ENCODE assay signal across 10 mouse cellular contexts in the genomic region with DNA sequence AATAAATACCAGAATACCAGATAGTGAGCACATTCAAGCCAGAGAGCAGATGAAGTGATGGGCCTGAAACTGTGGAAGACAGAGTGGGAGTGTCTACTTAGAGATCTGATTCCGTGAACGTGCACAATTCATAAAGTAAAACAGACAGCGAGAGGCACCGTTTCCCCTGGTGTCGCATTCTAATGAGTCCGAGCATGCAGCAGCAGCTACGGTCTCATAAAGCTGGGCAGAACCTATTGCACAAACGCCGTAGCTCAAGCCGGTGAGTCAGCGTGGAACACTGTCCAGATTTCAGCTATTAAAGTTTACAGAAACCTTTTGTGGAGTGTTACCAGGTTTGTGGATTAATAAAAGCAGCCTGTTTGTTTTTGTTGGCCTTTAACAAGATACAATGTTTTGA. TPM values are rescaled to one million over a fixed set of nuclear protein-coding genes. Genes with fewer than 3 reads are reported as not detected.
DNase-seq lines count a peak whose midpoint lies in the region; ATAC-seq lines count a peak whose summit lies in the region.
"Had no signal": no experiment of that assay in that cellular context is flagged by ENCODE, and none has a peak within 500 bp of the region (broad histone marks: within the 10 kb centered on the region; RNA-seq: fewer than 3 reads in every experiment).

No protein-coding gene starts in this region.

- H3K9me3 ChIP-seq in limb, embryonic 13.5 days, result no peaks in the 10 kb centered on the region
- H3K9me3 ChIP-seq in stomach, embryonic 15.5 days, result no peaks in the 10 kb centered on the region

- H3K27me3 ChIP-seq in limb, embryonic 13.5 days, result peaks cover 47% of the 10 kb centered on the region
- H3K27me3 ChIP-seq in stomach, embryonic 15.5 days (replicated peaks), result peaks cover 7% of the 10 kb centered on the region; the same call in 1 of the 2 replicates

- peak; percentile 36 for DNase-seq in embryo, embryonic 10.5 days (ENCODE audit: low spot score)
- no peak for DNase-seq in embryo, embryonic 10 days (ENCODE audit: low spot score)
- DNase-seq in testis, postnatal 14 days (ENCODE audit: low spot score), result peak; percentile 23
- no peak for DNase-seq in testis, postnatal 10 days (ENCODE audit: low spot score)
- no peak for DNase-seq in left cerebral cortex, adult 8-10 months (ENCODE audit: low spot score in 2 of 2)
- DNase-seq: kidney, postnatal 10 days had no signal

- WGBS in limb, embryonic 13.5 days, result 10% methylated on average over 11 of the region's 11 CpGs
- WGBS in stomach, embryonic 15.5 days, result 39% methylated on average over 11 of the region's 11 CpGs

- H3K36me3 ChIP-seq in limb, embryonic 13.5 days, result no peaks in the 10 kb centered on the region
- H3K36me3 ChIP-seq in stomach, embryonic 15.5 days, result no peaks in the 10 kb centered on the region

- ATAC-seq in limb, embryonic 13.5 days (ENCODE audit: low FRiP score, low read depth), result peak; percentile 83; the same call in 1 of the 2 replicates
- no peak for ATAC-seq in stomach, embryonic 15.5 days (ENCODE audit: insufficient read depth, low FRiP score, low read depth)
- ATAC-seq in granulocyte monocyte progenitor cell, adult 5-6 weeks (replicated peaks; ENCODE audit: poor library complexity, severe bottlenecking), result no peak

- H3K4me1 ChIP-seq in limb, embryonic 13.5 days, result peaks cover 19% of the 10 kb centered on the region
- H3K4me1 ChIP-seq in stomach, embryonic 15.5 days, result no peaks in the 10 kb centered on the region

- peak overlapping the region; percentile 55 for H3K4me2 ChIP-seq in limb, embryonic 13.5 days (replicated peaks)
- peak overlapping the region; percentile 1; the same call in 1 of the 2 replicates for H3K4me2 ChIP-seq in stomach, embryonic 15.5 days

- H3K4me3 ChIP-seq in limb, embryonic 13.5 days, result peak overlapping the region; percentile 27
- H3K4me3 ChIP-seq in stomach, embryonic 15.5 days (replicated peaks), result no peak overlapping the region

- peak overlapping the region; percentile 25; the same call in 1 of the 2 replicates for H3K9ac ChIP-seq in limb, embryonic 13.5 days
- no peak overlapping the region for H3K9ac ChIP-seq in stomach, embryonic 15.5 days

- no peak overlapping the region; the same call in 1 of the 2 replicates for H3K27ac ChIP-seq in limb, embryonic 13.5 days
- H3K27ac ChIP-seq in stomach, embryonic 15.5 days, result no peak overlapping the region

RNA-seq across cellular contexts. Expression of a gene that starts 5.6 kb away (rescaled TPM):
- polyA plus RNA-seq in limb, embryonic 13.5 days (2015; fragmentation: Nextera tagmentation; extraction: Ambion mirVana), result 9.1 and 10.1 TPM in 2 replicates
- 3.1 and 4.4 TPM in 2 replicates for polyA plus RNA-seq in stomach, embryonic 15.5 days (2015; fragmentation: Nextera tagmentation; extraction: Ambion mirVana)
- 1 to 10 TPM; 4.1 to 6.8 (median 5.6) TPM for total RNA-seq in left cerebral cortex, adult 8-10 months (2022)
- not detected in 2 replicates for total RNA-seq in granulocyte monocyte progenitor cell, adult 5-6 weeks (2014; fragmentation: Nextera tagmentation)
- total RNA-seq in granulocyte monocyte progenitor cell, adult 5-6 weeks (2017), result not detected in 2 replicates

RNA-seq across cellular contexts. Expression of a gene that starts 23.4 kb away (rescaled TPM):
- polyA plus RNA-seq in limb, embryonic 13.5 days (2015; fragmentation: Nextera tagmentation; extraction: Ambion mirVana), result 0.32 TPM in 1 of 2 replicates, not detected in the other
- polyA plus RNA-seq in stomach, embryonic 15.5 days (2015; fragmentation: Nextera tagmentation; extraction: Ambion mirVana), result not detected in 2 replicates
- total RNA-seq in left cerebral cortex, adult 8-10 months (2022), result under 1 TPM in 2 of 4 experiments, not detected in 2; 0.39 to 0.74 TPM
- not detected in 2 replicates for total RNA-seq in granulocyte monocyte progenitor cell, adult 5-6 weeks (2014; fragmentation: Nextera tagmentation)
- total RNA-seq in granulocyte monocyte progenitor cell, adult 5-6 weeks (2017), result not detected in 2 replicates
- polyA plus RNA-seq: heart, postnatal 0 days had no signal

Comparison
In these comparisons a context has a peak if more than half of its experiments do, and no peak if none do; other contexts are left out.
1. DNase-seq: peak in embryo, embryonic 10.5 days (single experiment) and testis, postnatal 14 days (single experiment); none in embryo, embryonic 10 days (single experiment), testis, postnatal 10 days (single experiment) and left cerebral cortex, adult 8-10 months (0 of 2).
2. RNA of a gene that starts 5.6 kb away (total RNA-seq): 4.1 to 6.8 TPM in left cerebral cortex, adult 8-10 months; not detected in granulocyte monocyte progenitor cell, adult 5-6 weeks; every median in the first group is over 4 times any median in the second.